Mouse (Mus musculus) B cell, adult 2 months (primary cell): Measurements from ENCODE around the gene Igsf9.

ENCODE experiments used
- DNase-seq, 2 experiments: peaks; one replicate each; pipeline ENCODE4 v3.0.0; 2022

The Igsf9 gene

DNA sequence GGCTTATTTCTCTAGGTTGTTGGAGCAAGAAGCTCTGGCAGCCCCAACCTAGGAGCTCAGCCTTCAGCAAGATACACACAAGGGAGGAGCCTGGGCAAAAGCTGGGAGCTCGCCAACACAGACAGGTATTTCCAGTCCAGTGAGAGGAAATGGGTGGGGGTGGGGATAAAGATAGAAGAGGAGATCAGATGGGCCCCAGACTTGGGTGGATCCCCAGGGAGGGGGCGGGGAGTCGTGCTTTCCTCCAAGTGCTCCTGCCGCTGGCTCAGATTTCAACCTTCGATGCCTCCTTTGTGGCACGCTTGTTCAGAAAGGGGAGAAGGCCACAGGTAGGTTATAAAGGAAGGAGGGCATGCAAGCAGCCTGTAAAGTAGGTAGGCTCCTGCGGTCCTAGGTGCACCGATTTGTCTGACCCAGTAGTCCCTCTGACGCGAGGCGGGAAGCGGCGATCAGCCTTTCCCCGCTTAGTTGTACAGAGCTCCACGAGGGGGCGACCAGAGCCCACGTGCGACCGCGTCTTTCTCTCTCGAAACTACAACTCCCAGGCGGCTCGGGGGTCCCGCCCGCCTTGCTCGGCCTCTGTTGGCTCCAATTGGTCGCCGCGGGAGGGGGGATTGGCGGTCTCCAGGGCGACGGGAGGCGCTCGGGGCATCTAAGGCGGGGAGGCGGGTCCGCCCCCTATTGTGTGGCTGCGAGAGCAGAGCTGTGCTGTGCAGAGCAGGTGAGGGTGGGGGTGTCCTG is at the start of gene Igsf9:
Igsf9 (plus strand) TSS at position 249 of the 741 bp plus-strand sequence.
- peak; percentile 92 to 93 for DNase-seq

DNA sequence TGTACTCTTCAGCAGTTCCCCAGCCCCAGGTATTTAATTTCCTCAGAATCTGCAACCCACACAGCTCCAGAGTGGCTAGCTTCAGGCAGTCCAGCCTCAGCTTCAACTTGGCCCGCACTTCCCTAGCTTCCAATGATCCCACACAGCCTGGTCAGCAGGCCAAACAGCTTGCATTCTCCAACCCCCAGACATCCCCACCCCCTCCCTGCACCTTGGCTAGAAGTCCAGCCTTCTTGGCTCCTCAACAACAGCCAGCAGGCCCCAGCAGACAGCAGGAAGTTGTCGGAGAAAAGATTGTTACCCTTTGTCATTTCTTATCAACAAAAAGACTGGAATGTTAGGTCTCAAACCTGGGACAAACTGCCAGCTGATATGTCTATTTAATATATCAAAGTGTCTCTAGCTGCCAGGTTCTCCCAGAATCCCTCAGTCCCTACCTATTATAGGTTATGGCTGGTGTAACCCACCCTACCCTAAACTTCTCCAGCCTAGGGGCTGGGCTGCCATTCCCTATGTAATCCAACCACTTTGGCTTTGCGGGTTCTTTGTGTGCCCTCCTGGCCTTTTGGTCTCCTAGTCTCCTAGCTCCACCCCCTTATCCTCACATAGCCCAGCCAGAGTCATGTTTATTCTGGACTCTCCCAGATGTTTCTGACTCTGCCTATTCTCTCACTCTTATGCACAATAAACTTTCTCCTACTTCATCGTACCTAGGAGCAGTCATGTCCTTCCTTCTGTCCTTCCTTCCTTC is 49.6 kb upstream of the Igsf9 start:
- DNase-seq = no peak

DNA sequence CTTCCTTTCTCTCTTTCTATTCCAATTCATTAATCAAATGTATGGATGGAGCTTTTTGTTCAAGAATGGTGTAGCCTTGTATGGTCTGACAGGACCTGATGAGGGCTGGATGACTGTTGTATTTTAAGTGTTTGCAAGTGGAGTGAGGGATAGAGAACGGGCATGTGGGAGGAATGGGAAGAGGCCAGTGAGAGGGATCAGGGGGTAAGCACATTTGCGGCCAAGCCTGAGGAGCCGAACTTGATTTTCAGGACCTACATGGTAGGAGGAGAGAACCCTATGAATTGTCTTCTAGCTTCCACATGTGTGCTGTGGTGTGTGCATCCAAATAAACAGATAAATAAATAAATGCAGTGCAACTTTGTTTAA is 49.0 kb upstream of the Igsf9 start:
- DNase-seq = no peak

DNA sequence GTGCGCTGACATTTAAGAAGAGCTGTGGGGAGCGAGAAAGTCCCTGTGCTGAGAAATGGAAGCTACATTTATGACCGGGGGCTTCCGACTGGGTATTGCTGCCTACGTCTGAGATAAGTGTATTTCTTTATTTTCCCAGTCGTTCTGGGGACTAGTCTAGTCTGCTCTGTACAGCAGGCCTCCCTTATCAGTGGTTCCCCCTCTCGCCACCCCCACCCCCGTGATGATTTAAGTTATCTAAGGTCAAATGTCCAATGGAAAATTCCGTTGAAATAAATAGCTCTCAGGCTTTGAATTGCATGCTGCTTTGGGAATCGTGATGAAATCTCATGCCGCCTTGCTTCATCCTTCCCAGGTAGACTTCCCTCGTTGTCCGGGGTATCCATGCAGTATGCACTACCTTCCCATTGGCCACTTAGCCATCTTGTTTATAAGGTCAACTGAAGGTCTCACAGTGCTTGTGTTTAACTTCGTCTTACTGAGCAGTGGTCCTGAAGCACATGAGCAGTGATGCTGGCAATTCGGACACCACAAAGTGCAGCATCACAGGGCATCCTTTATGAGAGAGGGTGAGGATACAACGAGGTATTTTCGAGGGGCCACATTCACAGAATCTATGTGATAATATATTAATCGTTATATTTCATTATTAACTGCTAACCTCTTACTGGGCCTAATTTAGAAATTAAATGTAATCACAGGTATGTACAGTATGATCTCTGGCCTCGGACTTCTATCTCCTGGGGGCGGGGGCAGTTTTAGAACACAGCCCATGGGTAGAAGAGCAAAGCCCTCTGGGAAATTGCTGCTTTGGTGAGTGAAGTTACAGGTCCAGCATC is 48.4 kb upstream of the Igsf9 start:
- DNase-seq = no peak

DNA sequence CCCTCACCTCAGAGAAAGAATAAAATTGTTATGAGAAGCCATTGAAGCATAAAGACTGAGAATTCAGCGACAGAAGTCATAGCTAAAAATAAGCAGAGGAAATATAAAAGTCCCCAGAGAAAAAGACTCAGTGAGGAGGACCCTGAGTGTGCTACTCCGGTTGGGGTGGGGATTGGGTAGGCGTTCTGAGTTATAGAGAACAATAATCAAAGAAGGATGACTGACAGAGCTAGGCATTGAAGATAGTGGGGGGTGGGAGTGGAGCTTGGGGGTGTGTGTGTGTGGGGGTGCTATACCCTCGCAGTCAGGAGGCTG is 47.8 kb upstream of the Igsf9 start:
- peak in 1 of 2 experiments; percentile 26 for DNase-seq

DNA sequence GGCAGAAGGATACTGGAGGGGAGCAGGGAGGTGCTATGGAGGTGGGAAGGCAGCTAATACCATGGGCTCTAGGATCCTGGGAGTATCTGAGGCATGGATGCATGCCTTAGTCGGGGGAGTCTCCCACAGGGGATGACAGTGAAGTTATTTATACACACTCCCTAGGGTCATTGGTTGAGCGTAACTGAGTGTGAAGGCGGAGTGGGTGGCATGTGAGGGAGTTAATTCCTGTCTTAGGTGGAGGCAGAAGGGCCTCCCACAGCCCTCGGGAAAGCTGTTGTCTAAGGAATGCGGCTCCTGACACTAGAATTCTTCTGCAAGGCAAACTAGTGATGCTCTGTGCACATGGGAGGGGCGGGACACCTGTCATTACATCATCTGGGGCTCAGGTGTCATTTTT is 44.8 kb upstream of the Igsf9 start:
- DNase-seq = no peak

DNA sequence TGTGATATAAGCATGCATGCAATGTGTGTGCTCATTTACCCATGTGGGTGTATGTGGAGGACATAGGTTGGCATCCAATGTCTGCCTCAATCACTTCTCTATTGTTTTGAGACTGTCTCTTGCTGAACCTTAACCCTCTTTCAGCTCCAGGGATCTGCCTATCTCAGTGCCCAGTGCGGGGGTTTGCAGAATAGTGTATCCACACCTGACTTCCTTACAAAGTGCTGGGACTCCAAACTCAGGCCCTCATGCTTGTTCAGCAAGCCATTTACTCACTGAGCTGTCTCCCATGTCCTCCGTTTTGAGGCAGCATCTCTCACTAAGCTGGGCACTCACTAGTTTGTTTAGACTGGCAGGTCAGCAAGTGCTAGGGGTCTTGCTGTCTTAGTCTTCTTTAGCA is 43.0 kb upstream of the Igsf9 start:
- DNase-seq = no peak

DNA sequence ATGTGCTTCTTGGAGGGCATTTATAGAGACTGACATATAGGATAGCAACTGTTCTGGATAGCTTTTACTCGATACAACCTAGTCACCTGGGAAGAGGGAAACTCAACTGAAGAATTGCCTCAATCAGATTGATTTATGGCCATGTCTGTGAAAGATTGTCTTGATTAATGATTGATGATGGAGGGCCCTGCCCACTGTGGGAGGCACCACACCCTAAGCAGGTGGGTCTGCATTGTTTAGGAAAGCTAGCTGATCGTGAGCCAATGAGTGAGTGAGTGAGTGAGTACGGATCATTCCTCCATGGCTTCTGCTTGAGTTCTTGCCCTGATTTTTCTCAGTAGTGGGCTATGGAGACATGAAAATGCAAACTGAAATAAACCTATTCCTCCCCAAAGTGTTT is 41.1 kb upstream of the Igsf9 start:
- no peak for DNase-seq

DNA sequence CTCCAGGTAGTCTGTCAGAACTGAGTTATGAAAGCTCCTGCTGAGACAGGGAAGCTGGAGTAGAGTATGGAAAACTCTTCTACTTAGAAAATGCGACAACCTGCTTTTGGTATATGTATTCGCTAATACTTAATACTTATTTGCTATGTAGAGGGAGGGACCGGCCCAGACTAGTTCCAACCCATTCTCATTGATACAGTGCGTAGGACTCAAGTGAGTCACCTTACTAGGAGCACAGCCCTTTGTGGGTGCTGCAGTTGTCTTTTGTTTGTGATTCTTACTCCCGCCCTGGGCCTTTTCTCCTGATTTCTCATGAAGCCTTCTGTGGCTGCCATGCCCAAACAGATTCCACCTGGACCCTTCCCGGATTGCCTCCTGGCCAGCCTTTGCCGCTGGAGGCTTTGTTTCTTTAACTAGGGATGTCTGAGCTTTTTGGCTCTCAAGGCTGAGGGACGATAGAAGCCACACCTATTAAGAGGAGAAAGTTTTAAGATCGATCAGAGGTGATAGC is 39.6 kb upstream of the Igsf9 start:
- no peak for DNase-seq

DNA sequence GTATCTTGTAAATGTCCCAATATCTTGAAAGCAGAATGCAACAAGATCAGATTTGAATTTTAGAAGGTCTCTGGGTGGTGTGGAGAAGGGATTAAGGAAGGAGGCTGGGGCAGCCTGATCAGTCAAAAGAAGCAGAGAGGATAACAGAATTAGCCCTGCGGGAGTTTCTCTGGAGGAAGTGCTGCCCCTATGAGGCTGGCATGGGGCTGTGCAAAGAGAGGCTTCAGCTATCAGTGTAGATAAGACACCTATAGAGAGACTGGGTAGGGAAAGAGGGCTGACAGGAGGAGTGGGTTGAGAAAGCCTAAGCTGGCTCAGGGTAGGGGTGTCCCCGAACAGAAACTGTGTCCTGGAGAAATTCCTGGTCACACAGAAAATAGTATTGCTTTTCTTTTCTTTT is 31.4 kb upstream of the Igsf9 start:
- DNase-seq = peak in 1 of 2 experiments; percentile 30

DNA sequence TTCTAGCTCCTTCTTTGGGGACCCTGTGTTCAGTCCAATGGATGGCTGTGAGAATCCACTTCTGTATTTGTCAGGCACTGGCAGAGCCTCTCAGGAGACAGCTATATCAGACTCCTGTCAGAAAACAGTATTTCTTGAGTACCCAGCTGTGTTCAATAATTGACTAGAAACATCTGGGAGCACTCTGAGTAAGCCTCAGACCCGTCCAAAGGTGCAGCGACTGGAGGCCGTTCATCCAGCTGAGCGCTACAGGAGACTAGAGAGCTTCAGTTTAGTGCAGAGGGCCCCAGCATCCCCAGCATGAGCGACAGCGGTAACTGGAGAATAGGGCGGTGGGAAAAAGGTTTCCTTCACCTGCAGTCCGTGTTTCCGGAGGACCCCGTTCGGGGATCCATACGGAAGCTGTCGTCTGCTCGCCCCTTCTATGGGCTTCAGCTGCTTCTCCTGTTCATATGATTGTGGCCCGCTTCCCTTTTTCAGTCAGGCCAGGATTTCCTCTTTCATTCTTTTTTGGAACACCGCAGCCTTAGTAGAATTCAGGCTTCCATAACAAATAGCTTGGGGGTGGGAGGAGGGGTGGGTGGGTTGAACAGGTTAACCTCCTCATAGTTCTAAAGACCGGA is 30.6 kb upstream of the Igsf9 start:
- no peak for DNase-seq

DNA sequence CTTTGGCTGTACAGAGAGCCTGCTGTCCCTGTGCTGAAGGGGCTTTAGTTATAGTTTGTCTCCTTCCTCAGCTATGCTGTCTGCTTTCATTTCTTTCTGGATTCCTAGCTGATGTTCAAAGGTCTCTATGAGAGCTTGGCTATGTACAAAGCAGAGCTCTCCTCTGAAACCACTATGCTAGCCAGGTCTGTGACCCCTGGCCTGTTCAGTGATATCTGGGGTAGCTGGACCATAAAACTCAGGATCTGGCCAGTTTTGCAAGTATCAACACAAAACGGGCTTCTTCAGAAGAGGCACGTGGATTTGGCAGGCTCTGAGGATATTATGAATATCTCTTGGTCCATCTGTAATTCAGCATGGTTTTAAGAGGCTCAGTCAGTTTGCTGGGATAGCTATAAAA is 28.7 kb upstream of the Igsf9 start:
- no peak for DNase-seq

DNA sequence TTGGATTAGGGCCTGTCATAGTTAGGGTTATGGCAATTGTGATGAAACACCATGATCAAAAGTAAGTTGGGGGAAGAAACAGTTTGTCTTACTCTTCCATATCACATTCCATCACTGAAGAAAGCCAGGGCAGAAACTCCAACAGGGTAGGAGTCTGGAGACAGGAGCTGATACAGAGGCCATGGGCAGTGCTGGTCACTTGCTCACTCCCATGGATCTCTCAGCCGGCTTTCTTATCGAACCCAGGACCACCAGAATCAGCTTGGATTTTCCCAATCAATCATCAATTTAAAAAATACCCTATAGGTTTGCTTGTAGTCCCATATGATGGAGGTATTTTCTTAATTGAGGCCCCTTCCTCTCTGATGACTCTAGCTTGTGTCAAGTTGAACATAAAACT is 27.8 kb upstream of the Igsf9 start:
- no peak for DNase-seq

DNA sequence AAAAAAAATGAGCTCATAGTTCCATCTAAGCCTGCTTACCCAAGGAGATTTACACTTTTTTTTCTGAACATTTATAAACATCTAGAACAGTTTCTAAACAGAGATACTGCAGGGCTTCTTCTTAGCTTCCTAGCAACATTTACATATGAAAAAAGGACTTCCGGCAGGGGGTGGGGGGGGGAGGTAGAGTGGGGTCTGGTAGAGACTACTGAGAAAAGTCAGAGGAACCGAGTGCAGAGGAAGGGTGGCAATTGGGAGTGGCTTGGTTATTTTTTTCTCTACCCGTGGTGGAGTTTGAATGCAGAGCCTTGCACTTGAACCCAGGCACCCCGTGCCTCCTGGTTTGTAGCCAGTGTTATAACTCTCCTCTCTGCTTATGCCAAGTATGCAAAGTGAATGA is 26.2 kb upstream of the Igsf9 start:
- DNase-seq = peak; percentile 42 to 47

DNA sequence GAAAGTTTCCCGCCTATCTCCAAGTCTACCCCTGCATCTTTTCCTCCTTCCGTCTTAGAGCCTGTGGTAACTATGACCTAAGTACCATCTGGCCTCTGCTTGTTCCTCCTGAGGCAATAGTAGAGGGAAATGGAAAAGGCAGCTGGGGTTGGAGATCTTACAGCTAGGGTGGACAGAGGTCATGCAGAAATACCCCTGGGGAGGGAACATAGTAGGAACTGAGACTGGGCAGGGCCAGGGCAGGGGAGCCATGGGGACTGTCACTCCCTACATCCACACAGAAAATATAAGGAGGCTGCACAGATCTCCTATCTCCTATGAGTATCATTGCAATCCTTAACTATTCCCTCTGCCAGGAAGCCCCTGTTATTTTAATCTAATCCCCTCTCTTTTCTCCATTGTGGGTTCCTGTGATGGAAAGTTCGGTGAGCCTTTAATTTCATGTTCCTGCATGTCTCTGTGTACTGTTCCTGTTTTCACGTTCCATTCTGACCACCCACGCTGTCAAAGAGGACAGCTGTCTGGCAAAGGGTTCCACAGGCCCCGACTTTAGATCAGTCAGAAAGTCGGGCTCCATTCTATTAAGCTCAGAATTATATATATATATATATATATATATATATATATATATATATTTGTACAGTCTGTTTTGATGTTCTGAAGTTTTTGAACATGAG is 25.4 kb upstream of the Igsf9 start:
- peak in 1 of 2 experiments; percentile 26 for DNase-seq

DNA sequence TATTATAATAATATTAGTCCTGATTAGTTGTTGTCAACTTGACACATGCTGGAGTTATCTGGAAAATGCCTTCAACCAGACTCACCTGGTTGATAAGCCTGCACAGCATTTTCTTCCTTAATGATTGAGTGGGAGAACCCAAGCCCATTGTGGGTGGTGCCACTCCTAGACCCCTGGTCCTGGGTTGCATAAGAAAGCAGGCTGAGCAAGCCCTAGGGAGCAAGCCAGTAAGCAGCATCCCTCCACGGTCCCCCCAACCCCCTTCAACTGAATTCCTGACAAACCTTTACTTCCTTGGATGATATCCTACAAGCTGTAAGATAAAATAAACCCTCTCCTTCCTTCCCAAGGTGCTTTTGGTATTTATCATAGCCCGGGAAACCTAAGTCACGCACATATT is 24.4 kb upstream of the Igsf9 start:
- no peak for DNase-seq

DNA sequence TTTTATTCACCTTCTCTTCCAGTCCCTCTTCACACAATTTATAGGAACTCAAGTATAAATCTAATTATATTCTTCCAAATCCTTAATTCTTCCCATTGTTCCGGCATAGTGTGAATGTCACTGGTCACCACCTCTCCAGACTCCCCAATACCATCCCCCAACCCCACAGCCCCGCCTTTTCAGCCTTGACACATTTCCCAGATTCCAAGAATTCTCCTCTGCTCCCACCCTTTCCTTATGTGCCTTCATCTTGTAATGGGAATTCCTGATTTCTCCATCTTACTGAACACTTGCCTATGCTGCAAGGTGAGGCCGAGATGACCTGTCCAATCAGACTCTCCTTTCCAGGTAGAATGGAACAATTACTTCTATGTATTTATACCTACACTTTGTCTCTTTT is 23.5 kb upstream of the Igsf9 start:
- DNase-seq = no peak

DNA sequence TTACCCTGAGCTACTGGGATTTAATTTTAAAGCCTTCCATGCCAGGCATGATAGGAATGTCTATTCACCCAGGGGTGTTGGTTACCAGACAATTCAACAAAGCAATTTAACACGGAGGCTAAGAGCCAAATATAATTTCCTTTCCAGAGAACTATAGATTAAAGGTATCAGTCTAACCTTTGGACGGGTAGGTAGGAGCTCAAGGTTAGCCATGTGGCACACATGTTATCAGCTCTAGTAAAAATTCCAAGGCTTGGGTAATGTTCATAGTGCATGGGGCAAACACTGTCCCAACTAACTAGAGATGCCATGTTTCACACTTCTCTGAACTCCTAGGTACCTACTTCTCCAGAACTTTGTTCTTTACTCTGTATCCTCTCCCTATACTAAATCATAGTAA is 20.0 kb upstream of the Igsf9 start:
- no peak for DNase-seq

DNA sequence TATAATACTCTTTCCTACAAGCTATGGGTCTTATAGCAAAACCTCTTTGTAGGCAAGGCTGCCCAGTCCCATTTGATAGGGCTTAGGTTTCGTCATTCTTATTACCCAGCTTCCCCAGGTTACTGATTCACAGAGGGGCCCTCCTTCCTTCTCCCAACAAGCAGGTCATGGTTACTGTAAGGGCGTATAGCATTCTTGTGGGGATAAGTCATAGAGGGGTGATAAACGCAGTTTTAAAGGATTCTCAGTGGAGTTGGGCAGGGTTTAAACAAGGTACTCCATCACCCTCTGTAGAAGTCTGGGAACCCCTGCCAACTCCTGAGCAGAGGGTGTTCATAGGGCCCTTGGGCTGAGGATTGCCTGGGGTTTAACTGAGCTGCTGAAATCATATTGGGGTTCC is 19.1 kb upstream of the Igsf9 start:
- DNase-seq = no peak

DNA sequence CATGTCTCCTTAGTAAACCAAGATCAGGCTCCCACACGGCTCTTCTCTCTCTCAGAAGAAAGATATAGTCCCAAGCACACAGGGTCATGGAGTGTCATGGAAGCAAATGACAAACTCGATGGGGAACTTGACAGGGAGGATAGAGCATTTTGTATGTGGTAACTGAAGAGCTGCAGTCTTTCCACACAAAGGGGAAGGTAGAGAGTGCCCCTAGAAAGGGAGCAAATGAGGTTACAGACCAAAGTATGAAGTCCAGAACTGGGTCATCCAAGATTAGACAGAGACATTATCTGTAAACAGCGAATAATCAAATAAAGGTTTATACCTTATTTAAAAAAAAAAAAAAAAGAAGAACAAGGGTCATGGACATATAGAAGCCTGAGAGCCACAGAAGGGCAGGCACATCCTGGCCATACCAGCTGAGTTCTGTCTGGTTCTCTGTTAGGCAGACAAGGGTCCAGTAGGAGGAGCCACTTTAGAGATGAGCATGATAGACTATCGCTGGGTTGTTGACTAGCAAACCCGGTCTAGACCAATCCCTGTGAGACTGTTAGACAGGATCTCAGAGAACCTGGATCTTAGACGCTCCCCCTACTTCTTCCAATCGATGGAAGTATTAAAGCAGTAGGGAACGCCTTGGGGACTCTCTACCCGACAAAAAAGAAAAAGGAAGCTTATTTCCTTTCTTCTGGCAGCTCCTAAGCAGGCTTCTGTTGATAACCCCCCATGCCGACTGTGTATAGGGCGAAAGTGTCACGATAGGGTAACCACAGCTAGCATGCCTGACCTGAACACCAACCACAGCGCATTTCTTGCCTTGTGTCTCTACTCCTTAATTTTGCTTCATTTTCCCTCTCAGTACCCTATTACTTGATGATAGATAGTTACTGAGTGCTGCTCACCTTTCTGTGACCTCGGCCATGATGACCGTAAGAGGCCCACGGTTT is 17.9 kb upstream of the Igsf9 start:
- no peak for DNase-seq

DNA sequence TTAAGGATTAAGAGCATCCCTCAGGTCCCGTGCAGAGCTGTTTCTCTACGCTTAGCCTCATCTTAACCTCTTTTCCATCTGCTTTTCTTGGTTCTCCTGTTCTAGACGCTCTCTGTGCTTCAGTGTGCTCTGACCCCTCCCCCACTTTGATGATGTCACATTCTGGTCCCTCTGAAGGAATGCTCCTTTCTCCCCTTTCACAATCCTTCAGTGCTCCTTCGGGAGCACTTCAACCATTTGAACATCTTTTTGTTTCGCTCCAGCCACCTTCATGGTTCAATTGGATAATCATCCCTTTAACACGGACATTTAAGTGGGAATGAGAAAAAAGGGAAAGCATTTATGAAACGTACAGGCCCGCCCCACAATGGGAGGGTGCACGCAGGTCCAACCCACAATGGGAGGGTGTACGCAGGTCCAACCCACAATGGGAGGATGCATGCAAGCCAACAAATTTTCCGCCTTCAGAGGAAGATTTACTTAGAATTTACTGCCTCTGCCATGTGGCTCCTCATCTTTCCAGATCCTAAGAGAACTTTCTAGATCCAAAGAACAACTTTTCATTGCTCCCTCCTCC is 13.2 kb upstream of the Igsf9 start:
- DNase-seq = no peak
